Mouse (Mus musculus): ENCODE measurements around the gene Qars. TPM values are rescaled to one million over a fixed set of nuclear protein-coding genes. Genes with fewer than 3 reads are reported as not detected.

Qars gene
- polyA plus RNA-seq, 2 experiments from 2014 or later = 132 to 223 TPM

DNA sequence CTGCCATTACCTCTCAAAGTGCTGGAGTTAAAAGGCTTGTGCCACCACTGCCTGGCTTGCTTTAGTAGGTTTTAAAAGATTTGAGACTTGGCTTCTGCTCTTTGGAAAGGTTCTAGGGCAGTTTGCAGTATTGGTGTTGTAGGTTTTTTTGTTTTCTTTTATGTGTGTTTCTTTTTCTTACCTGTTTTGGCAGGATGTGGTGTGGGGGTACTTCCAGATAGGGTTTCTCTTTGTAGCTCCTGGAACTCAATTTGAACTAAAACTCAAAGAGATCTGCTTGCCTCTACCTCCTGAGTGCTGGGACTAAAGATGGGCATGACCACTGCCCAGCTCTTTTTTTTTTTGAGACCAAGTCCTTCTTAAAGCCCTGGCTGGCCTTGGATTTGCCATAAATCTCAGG lies 33.3 kb downstream of the Qars start:
- peak; percentile 78 for ATAC-seq

DNA sequence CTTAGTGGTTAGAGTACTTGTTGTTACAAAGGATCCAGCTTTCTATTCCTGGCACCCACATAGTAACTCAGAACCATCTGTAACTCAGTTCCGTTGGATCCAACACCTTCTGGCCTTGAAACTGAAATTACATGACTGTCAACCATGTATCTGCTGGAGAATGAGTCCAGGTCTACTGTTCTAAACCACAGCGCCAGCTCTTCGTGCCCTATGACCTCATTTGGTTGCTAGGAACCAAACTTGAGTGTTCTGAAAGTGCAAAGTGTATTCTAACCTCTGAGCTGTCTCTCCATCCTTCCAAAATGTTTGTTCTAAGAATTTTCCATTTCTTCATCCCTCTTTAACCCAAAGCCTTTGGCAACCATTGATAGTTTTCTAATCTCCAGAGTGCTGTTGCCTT lies 38.5 kb downstream of the Qars start:
- ATAC-seq = no peak

DNA sequence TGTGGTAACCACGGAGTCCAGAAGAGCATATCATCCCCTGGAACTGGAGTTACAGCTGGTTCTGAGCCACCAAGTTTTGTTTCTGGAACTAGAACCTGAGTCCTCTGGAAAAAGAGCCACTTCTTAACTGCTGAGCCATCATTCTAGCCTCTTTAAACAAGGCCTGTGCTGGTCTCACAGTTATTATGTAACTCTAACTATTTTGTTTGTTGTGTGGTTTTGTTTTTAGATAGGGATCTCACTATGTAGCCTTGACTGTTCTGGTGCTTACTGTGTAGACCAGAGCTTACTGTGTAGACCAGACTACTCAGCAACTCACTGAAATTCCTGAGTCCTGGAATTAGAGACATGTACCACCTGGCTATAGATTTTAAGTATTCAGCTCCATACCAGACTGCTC lies 39.4 kb downstream of the Qars start:
- ATAC-seq = no peak

GRCm38 (mm10) chr9:108559169-108559568 lies 51.7 kb downstream of the Qars start:
- no peak for ATAC-seq

DNA sequence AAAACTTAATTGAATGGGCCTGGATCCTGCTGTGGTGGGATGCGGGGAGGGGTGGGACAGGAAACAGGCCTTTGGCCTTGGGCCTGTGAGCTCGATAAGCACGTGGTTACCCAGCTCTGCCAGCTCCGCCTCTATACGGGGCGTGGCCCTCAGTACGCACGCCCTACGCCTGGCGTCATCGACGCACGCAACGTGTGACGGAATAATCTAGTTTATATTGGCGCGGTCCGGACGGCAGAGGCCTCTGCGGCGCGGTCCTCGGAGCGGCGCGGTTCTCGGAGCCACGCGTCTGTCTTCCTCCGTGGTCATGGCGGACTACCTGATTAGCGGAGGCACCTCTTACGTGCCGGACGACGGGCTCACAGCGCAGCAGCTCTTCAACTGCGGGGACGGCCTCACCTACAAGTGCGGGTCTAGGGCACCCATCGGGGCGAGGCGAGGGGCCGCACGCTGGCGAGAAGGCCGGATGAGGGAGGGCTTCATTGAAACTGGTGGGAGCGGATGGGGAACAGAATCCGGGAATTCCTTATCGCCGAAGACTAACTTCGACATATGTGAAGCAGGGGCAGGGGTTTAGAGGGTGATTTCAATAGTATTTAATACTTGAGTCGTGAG lies 52.8 kb downstream of the Qars start, which contains the start of gene Impdh2:
TSS of gene Impdh2 (plus strand) at position 60 of the 615 bp plus-strand sequence.
- peak; percentile 99 for ATAC-seq

GRCm38 (mm10) chr9:108563671-108564070 lies 56.2 kb downstream of the Qars start:
- no peak for ATAC-seq

GRCm38 (mm10) chr9:108564131-108564530 lies 56.6 kb downstream of the Qars start:
- ATAC-seq = no peak

Other genes with a start within 250 kb of the Qars start
- gene Dag1, start 243.7 kb upstream of the Qars start, polyA plus RNA-seq (2017; shearing (Covaris generic)) = 1 to 10 TPM; 2.6 to 5.6 TPM
- gene Nicn1, start 217.3 kb upstream of the Qars start, polyA plus RNA-seq (2017; shearing (Covaris generic)) = 1 to 10 TPM; 2.6 to 6.1 TPM
- 1 to 10 TPM; 1.4 to 2.0 TPM for gene Amt, start 210.9 kb upstream of the Qars start, polyA plus RNA-seq (2017; shearing (Covaris generic))
- 100 to 1,000 TPM; 319 to 423 TPM for gene Rhoa, start 201.6 kb upstream of the Qars start, polyA plus RNA-seq (2017; shearing (Covaris generic))
- gene Tcta, start 201.5 kb upstream of the Qars start, polyA plus RNA-seq (2017; shearing (Covaris generic)) = 10 to 100 TPM; 14.8 to 22.7 TPM
- gene Gpx1, start 168.8 kb upstream of the Qars start, polyA plus RNA-seq (2017; shearing (Covaris generic)) = 100 to 1,000 TPM; 464 to 565 TPM
- 100 to 1,000 TPM; 102 to 155 TPM for gene Usp4, start 159.9 kb upstream of the Qars start, polyA plus RNA-seq (2017; shearing (Covaris generic))
- 1 to 10 TPM in 1 of 2 experiments, not detected in 1; 1.6 TPM for gene 1700102P08Rik, start 114.9 kb upstream of the Qars start, polyA plus RNA-seq (2017; shearing (Covaris generic))
- gene Ccdc36, start 79.2 kb upstream of the Qars start, polyA plus RNA-seq (2017; shearing (Covaris generic)) = under 1 TPM in 1 of 2 experiments, not detected in 1; 0.11 TPM
- not detected for gene BC048562, start 71.2 kb upstream of the Qars start, polyA plus RNA-seq (2017; shearing (Covaris generic))
- 10 to 100 TPM; 29.9 to 39.2 TPM for gene Ccdc71, start 47.2 kb upstream of the Qars start, polyA plus RNA-seq (2017; shearing (Covaris generic))
- gene Klhdc8b, start 46.1 kb upstream of the Qars start, polyA plus RNA-seq (2017; shearing (Covaris generic)) = 1 to 10 TPM; 1.6 to 2.2 TPM
- gene Lamb2, start 28.0 kb upstream of the Qars start, polyA plus RNA-seq (2017; shearing (Covaris generic)) = under 1 TPM; 0.10 to 0.13 TPM
- gene Usp19, start 17.1 kb upstream of the Qars start, polyA plus RNA-seq (2017; shearing (Covaris generic)) = 10 to 100 TPM; 15.1 to 16.6 TPM
- 10 to 100 TPM; 77.2 to 91.3 TPM for gene Qrich1, start 9.1 kb downstream of the Qars start, polyA plus RNA-seq (2017; shearing (Covaris generic))
- gene Impdh2, start 52.6 kb downstream of the Qars start, polyA plus RNA-seq (2017; shearing (Covaris generic)) = 100 to 1,000 TPM; 155 to 180 TPM
- 10 to 100 TPM; 48.0 to 61.4 TPM for gene Ndufaf3, start 59.7 kb downstream of the Qars start, polyA plus RNA-seq (2017; shearing (Covaris generic))
- 10 to 100 TPM; 65.5 to 75.7 TPM for gene Dalrd3, start 62.2 kb downstream of the Qars start, polyA plus RNA-seq (2017; shearing (Covaris generic))
- gene Wdr6, start 71.0 kb downstream of the Qars start, polyA plus RNA-seq (2017; shearing (Covaris generic)) = 10 to 100 TPM; 29.8 to 56.5 TPM
- 10 to 100 TPM in 1 of 2 experiments, 1 to 10 TPM in 1; 7.8 to 15.5 TPM for gene P4htm, start 90.0 kb downstream of the Qars start, polyA plus RNA-seq (2017; shearing (Covaris generic))
- 10 to 100 TPM; 61.3 to 92.7 TPM for gene Arih2, start 141.7 kb downstream of the Qars start, polyA plus RNA-seq (2017; shearing (Covaris generic))
- 10 to 100 TPM; 40.4 to 61.1 TPM for gene Slc25a20, start 154.4 kb downstream of the Qars start, polyA plus RNA-seq (2017; shearing (Covaris generic))
- 1 to 10 TPM; 3.7 to 6.7 TPM for gene Prkar2a, start 181.6 kb downstream of the Qars start, polyA plus RNA-seq (2017; shearing (Covaris generic))